Mouse (Mus musculus): ENCODE measurements around the gene Rtp2. TPM values are rescaled to one million over a fixed set of nuclear protein-coding genes. Genes with fewer than 3 reads are reported as not detected.

Rtp2 gene
- polyA plus RNA-seq, 1 experiment from 2014 or later, result not detected

Other genes starting within 250 kb of the Rtp2 start
- gene Sst, start 41.4 kb downstream of the Rtp2 start, polyA plus RNA-seq (2015; fragmentation: Nextera tagmentation; extraction: Ambion mirVana), result 5.9 and 11.2 TPM in 2 replicates
- gene Gm37419, start 56.1 kb upstream of the Rtp2 start, polyA plus RNA-seq (2015; fragmentation: Nextera tagmentation; extraction: Ambion mirVana), result not detected in 2 replicates
- gene Bcl6, start 56.5 kb upstream of the Rtp2 start, polyA plus RNA-seq (2015; fragmentation: Nextera tagmentation; extraction: Ambion mirVana), result 3.6 and 4.2 TPM in 2 replicates